Mouse (Mus musculus) midbrain, embryonic 16.5 days (tissue): ENCODE results near the gene Syn3. TPM values are rescaled to one million over a fixed set of nuclear protein-coding genes. Genes with fewer than 3 reads are reported as not detected.
"Not testable (repeated sequence)": the region's sequence is repeated elsewhere in the genome, so short reads cannot be mapped to it uniquely, and the experiment has no call there.

Experiments
- ATAC-seq: fragments of 200-750 bp; cut with Nextera tagmentation; 2 replicates; pipeline ENCODE4 v1.8.0; 2017; ENCODE audit warnings: moderate TSS enrichment
- H3K27ac ChIP-seq: fragments of 300-500 bp; sonication (generic); 2 replicates; pipeline ENCODE4 v1.5.1; 2014; ENCODE audit warnings: mild to moderate bottlenecking, low read length, mixed read lengths
- H3K27me3 ChIP-seq: fragments of 300-500 bp; sonication (generic); 2 replicates; pipeline ENCODE4 v1.6.1; 2014; ENCODE audit warnings: low read depth, low read length, mixed read lengths; ENCODE audit not compliant: control insufficient read depth, insufficient read depth
- H3K36me3 ChIP-seq: fragments of 300-500 bp; sonication (generic); 2 replicates; pipeline ENCODE4 v1.6.1; 2014; ENCODE audit warnings: mild to moderate bottlenecking, low read length, moderate library complexity, mixed read lengths; ENCODE audit not compliant: control insufficient read depth, insufficient read depth
- H3K4me1 ChIP-seq: fragments of 300-500 bp; sonication (generic); 2 replicates; pipeline ENCODE4 v1.6.1; 2014; ENCODE audit warnings: mild to moderate bottlenecking, low read length, mixed read lengths; ENCODE audit not compliant: control insufficient read depth, insufficient read depth
- H3K4me2 ChIP-seq: fragments of 300-500 bp; sonication (generic); 2 replicates; pipeline ENCODE4 v1.6.1; 2014; ENCODE audit warnings: mild to moderate bottlenecking, low read length, mixed read lengths
- H3K4me3 ChIP-seq: fragments of 300-500 bp; sonication (generic); 2 replicates; pipeline ENCODE4 v1.5.1; 2014; ENCODE audit warnings: low read depth, mild to moderate bottlenecking, low read length, moderate library complexity, mixed read lengths
- H3K9ac ChIP-seq: fragments of 300-500 bp; sonication (generic); 2 replicates; pipeline ENCODE4 v1.6.1; 2014; ENCODE audit warnings: low read depth, low read length, mixed read lengths
- H3K9me3 ChIP-seq: fragments of 300-500 bp; sonication (generic); replicated peaks from 2 replicates; pipeline ENCODE4 v1.6.1; 2014; ENCODE audit warnings: mild to moderate bottlenecking, low read length, mixed read lengths; ENCODE audit not compliant: control insufficient read depth, poor library complexity, severe bottlenecking
- WGBS: fragments of 180-500 bp; shearing (Covaris S2); extraction: QIAGEN DNeasy Blood & Tissue Kit; methylation state at CpG from one replicate; pipeline ENCODE4 v1.1.7; 2014; 5-methylcytosine and 5-hydroxymethylcytosine counted together
- polyA plus RNA-seq: library from polyadenylated mRNA; unstranded; fragments of >200 nt; fragmentation: Nextera tagmentation; extraction: Ambion mirVana; gene quantifications from 2 replicates; pipeline ENCODE4 v1.2.1, GENCODE M21; 2015

The Syn3 gene
- 33.2 and 34.0 TPM in 2 replicates for polyA plus RNA-seq

- Histone ChIP-seq H3K9ac (peak within 1 kb of the TSS; percentile 77), H3K27ac (peak within 1 kb of the TSS; percentile 81), H3K4me1 (peaks cover 20% of the 10 kb centered on the region), H3K27me3 (no peaks in the 10 kb centered on the region), H3K9me3 (no peaks in the 10 kb centered on the region), H3K36me3 (no peaks in the 10 kb centered on the region), H3K4me2 (peak within 1 kb of the TSS; percentile 71), H3K4me3 (peak within 1 kb of the TSS; percentile 63)
- under 1% methylated on average over 21 of the region's 21 CpGs for WGBS
- ATAC-seq, result peak; percentile 100
Measured at GRCm38 (mm10) chr10:86498673-86499391, at the start of gene Syn3. Gene Syn3, minus strand, starts transcription at chr10:86498896.

GRCm38 (mm10) chr10:86526357-86526874 lies 27.7 kb upstream of the Syn3 start:
- not testable (repeated sequence) for H3K36me3 ChIP-seq, ATAC-seq

GRCm38 (mm10) chr10:86513801-86514200 lies 15.1 kb upstream of the Syn3 start:
- ATAC-seq, result no peak
- no peak overlapping the region for H3K27ac ChIP-seq
- H3K9ac ChIP-seq, result no peak overlapping the region
- H3K36me3 ChIP-seq, result no peaks in the 10 kb centered on the region
- H3K4me3 ChIP-seq, result no peak overlapping the region
- 91% methylated on average over 4 of the region's 4 CpGs for WGBS
- no peaks in the 10 kb centered on the region for H3K27me3 ChIP-seq
- no peaks in the 10 kb centered on the region for H3K4me1 ChIP-seq
- H3K4me2 ChIP-seq, result no peak overlapping the region
- H3K9me3 ChIP-seq, result no peaks in the 10 kb centered on the region; the same call in 1 of the 2 replicates

More at GRCm38 (mm10) chr10:86526357-86526874, 27.7 kb upstream of the Syn3 start:
- 85% methylated on average over 2 of the region's 5 CpGs for WGBS
- H3K9me3 ChIP-seq, H3K4me1 ChIP-seq, H3K9ac ChIP-seq, H3K27ac ChIP-seq, H3K27me3 ChIP-seq, H3K4me2 ChIP-seq, H3K4me3 ChIP-seq: not testable (repeated sequence)

GRCm38 (mm10) chr10:86510941-86511340 lies 12.2 kb upstream of the Syn3 start:
- no peak for ATAC-seq
- Histone ChIP-seq H3K4me1 (no peaks in the 10 kb centered on the region), H3K9ac (no peak overlapping the region), H3K4me2 (no peak overlapping the region), H3K27ac (no peak overlapping the region), H3K4me3 (no peak overlapping the region), H3K9me3 (no peaks in the 10 kb centered on the region; the same call in 1 of the 2 replicates), H3K27me3 (no peaks in the 10 kb centered on the region), H3K36me3 (no peaks in the 10 kb centered on the region)

GRCm38 (mm10) chr10:86502063-86502462 lies 3.4 kb upstream of the Syn3 start:
- Histone ChIP-seq H3K36me3 (no peaks in the 10 kb centered on the region), H3K4me1 (peaks cover 13% of the 10 kb centered on the region), H3K27me3 (no peaks in the 10 kb centered on the region), H3K27ac (no peak overlapping the region), H3K4me3 (no peak overlapping the region), H3K9ac (no peak overlapping the region), H3K4me2 (no peak overlapping the region), H3K9me3 (no peaks in the 10 kb centered on the region)
- no peak for ATAC-seq
- WGBS, result 81% methylated on average over 2 of the region's 2 CpGs

- Histone ChIP-seq H3K36me3 (no peaks in the 10 kb centered on the region), H3K4me1 (peaks cover 20% of the 10 kb centered on the region), H3K9me3 (no peaks in the 10 kb centered on the region), H3K27me3 (no peaks in the 10 kb centered on the region), H3K4me3 (peak overlapping the region; percentile 63), H3K4me2 (peak overlapping the region; percentile 71), H3K9ac (peak overlapping the region; percentile 77), H3K27ac (peak overlapping the region; percentile 81)
- WGBS, result 2% methylated on average over 12 of the region's 12 CpGs
- ATAC-seq, result peak; percentile 81
Measured at GRCm38 (mm10) chr10:86498051-86498672, 534 bp downstream of the Syn3 start.

GRCm38 (mm10) chr10:86495851-86496250 lies 2.8 kb downstream of the Syn3 start:
- no peak overlapping the region for H3K9ac ChIP-seq
- H3K27me3 ChIP-seq, result no peaks in the 10 kb centered on the region
- 88% methylated on average over 2 of the region's 2 CpGs for WGBS
- peaks cover 24% of the 10 kb centered on the region for H3K4me1 ChIP-seq
- no peak overlapping the region for H3K27ac ChIP-seq
- no peaks in the 10 kb centered on the region for H3K36me3 ChIP-seq
- H3K4me2 ChIP-seq, result no peak overlapping the region
- ATAC-seq, result no peak
- no peaks in the 10 kb centered on the region for H3K9me3 ChIP-seq
- H3K4me3 ChIP-seq, result no peak overlapping the region

- no peak overlapping the region for H3K27ac ChIP-seq
- no peaks in the 10 kb centered on the region for H3K36me3 ChIP-seq
- H3K4me1 ChIP-seq, result peaks cover 38% of the 10 kb centered on the region
- WGBS, result 81% methylated on average over 5 of the region's 5 CpGs
- no peak overlapping the region for H3K9ac ChIP-seq
- no peak overlapping the region for H3K4me2 ChIP-seq
- no peak for ATAC-seq
- H3K27me3 ChIP-seq, result no peaks in the 10 kb centered on the region
- no peak overlapping the region for H3K4me3 ChIP-seq
- H3K9me3 ChIP-seq, result no peaks in the 10 kb centered on the region
Measured at GRCm38 (mm10) chr10:86493140-86493539, 5.6 kb downstream of the Syn3 start.
